Mouse (Mus musculus): ENCODE data around the gene Car5a. TPM values are rescaled to one million over a fixed set of nuclear protein-coding genes. Genes with fewer than 3 reads are reported as not detected.

Gene Car5a
- total RNA-seq, 1 experiment = 0.18 TPM

GRCm38 (mm10) chr8:121964716-121965512 is 20.2 kb upstream of the Car5a start:
- in situ Hi-C loops (cut with MboI; ENCODE audit: low sequenced_read_pairs in 2 of 2, unreplicated experiment in 2 of 2) = no loop called here
- no peak overlapping the region for H3K27ac ChIP-seq (ENCODE audit: insufficient read depth, low read depth, low read length, poor library complexity, severe bottlenecking)
- H3K4me3 ChIP-seq (ENCODE audit: insufficient read depth in 1 of 2, low read depth in 1 of 2, low read length in 2 of 2, poor library complexity in 1 of 2, severe bottlenecking in 1 of 2) = no peak overlapping the region
- no peak overlapping the region; the same call in 1 of the 2 replicates for H3K9ac ChIP-seq (ENCODE audit: insufficient read depth, low read depth, low read length, poor library complexity, severe bottlenecking)
- H3K9me3 ChIP-seq (ENCODE audit: control insufficient read depth, insufficient read depth, low read depth, low read length) = no peaks in the 10 kb centered on the region
- TF ChIP-seq MAFK (IDR thresholded peaks at IDR 0.05; ENCODE audit: insufficient read depth, low read depth, low read length) (no peak), HCFC1 (IDR thresholded peaks at IDR 0.05; ENCODE audit: borderline replicate concordance, insufficient read depth, low read length) (no peak), ZC3H11A (IDR thresholded peaks at IDR 0.05; ENCODE audit: borderline replicate concordance, low read depth, low read length) (no peak), CHD2 (IDR thresholded peaks at IDR 0.05; ENCODE audit: low read depth, low read length) (no peak), ZNF384 (IDR thresholded peaks at IDR 0.05; ENCODE audit: low read depth, low read length) (no peak)
- DNase-seq (ENCODE audit: low read depth, low spot score) = no peak
- H3K4me1 ChIP-seq (ENCODE audit: control insufficient read depth in 2 of 2, insufficient read depth in 2 of 2, low read length in 2 of 2, poor library complexity in 1 of 2) = peaks cover 4 to 16% of the 10 kb centered on the region in 2 experiments
- H3K36me3 ChIP-seq (ENCODE audit: control insufficient read depth, insufficient read depth, low read length, poor library complexity, severe bottlenecking) = no peaks in the 10 kb centered on the region

DNA sequence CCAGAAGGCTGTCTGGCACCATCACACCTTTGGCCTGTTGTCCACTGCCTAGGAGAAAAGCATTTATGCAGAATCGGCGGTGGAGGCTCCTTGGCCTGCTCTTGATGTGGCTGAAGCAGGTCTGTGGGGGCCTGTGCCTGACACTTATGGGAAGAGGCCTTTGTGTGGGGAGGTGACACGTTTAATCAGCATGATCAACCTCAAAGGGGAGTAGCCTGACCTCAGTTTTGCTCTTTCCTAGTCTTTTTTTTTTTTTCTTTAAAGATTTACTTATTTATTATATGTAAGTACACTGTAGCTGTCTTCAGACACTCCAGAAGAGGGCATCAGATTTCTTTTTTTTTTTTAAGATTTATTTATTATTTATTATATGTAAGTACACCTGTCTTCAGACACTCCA is 18.2 kb upstream of the Car5a start:
- no peak overlapping the region for H3K27ac ChIP-seq (ENCODE audit: insufficient read depth, low read depth, low read length, poor library complexity, severe bottlenecking)
- H3K4me3 ChIP-seq (ENCODE audit: insufficient read depth in 1 of 2, low read depth in 1 of 2, low read length in 2 of 2, poor library complexity in 1 of 2, severe bottlenecking in 1 of 2) = no peak overlapping the region
- no peak for DNase-seq (ENCODE audit: low read depth, low spot score)
- peaks cover 2% of the 10 kb centered on the region; the same call in 1 of the 2 replicates for H3K36me3 ChIP-seq (ENCODE audit: control insufficient read depth, insufficient read depth, low read length, poor library complexity, severe bottlenecking)
- H3K4me1 ChIP-seq (ENCODE audit: control insufficient read depth in 2 of 2, insufficient read depth in 2 of 2, low read length in 2 of 2, poor library complexity in 1 of 2) = peaks cover 4 to 16% of the 10 kb centered on the region in 2 experiments
- in situ Hi-C loops (cut with MboI; ENCODE audit: low sequenced_read_pairs in 2 of 2, unreplicated experiment in 2 of 2) = no loop called here
- no peak for TF ChIP-seq CHD2 (IDR thresholded peaks at IDR 0.05; ENCODE audit: low read depth, low read length)
- no peak for TF ChIP-seq HCFC1 (IDR thresholded peaks at IDR 0.05; ENCODE audit: borderline replicate concordance, insufficient read depth, low read length)
- no peak for TF ChIP-seq MAFK (IDR thresholded peaks at IDR 0.05; ENCODE audit: insufficient read depth, low read depth, low read length)
- TF ChIP-seq ZNF384 (IDR thresholded peaks at IDR 0.05; ENCODE audit: low read depth, low read length) = no peak
- no peak for TF ChIP-seq ZC3H11A (IDR thresholded peaks at IDR 0.05; ENCODE audit: borderline replicate concordance, low read depth, low read length)
- no peaks in the 10 kb centered on the region for H3K9me3 ChIP-seq (ENCODE audit: control insufficient read depth, insufficient read depth, low read depth, low read length)
- no peak overlapping the region for H3K9ac ChIP-seq (ENCODE audit: insufficient read depth, low read depth, low read length, poor library complexity, severe bottlenecking)

DNA sequence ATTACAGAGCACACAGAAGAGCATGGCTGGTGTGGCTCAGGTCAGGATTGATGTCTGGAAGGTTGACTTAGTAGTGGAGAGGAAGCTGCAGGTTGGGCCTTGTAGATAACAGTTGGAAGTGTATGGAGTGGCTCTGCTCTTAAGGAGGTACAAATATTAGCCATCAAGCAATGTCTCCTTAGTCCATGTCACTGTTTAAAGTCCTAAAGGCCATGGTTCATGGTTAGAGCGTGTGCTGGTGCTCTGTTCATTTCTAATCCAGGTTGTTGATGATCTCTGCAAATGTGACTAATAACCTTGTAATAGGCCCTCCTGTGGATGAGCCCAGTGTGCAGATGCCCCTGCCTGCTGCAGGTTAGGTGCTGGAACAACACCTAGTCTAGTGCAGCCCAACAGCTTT is 13.7 kb upstream of the Car5a start:
- Histone ChIP-seq H3K9me3 (ENCODE audit: control insufficient read depth, insufficient read depth, low read depth, low read length) (no peaks in the 10 kb centered on the region), H3K4me1 (ENCODE audit: control insufficient read depth in 2 of 2, insufficient read depth in 2 of 2, low read length in 2 of 2, poor library complexity in 1 of 2) (peaks cover 0 to 13% of the 10 kb centered on the region in 2 experiments; a peak in 2 of 4 replicates), H3K9ac (ENCODE audit: insufficient read depth, low read depth, low read length, poor library complexity, severe bottlenecking) (no peak overlapping the region), H3K36me3 (ENCODE audit: control insufficient read depth, insufficient read depth, low read length, poor library complexity, severe bottlenecking) (peaks cover 17% of the 10 kb centered on the region), H3K27ac (ENCODE audit: insufficient read depth, low read depth, low read length, poor library complexity, severe bottlenecking) (no peak overlapping the region), H3K4me3 (ENCODE audit: insufficient read depth in 1 of 2, low read depth in 1 of 2, low read length in 2 of 2, poor library complexity in 1 of 2, severe bottlenecking in 1 of 2) (no peak overlapping the region)
- DNase-seq (ENCODE audit: low read depth, low spot score) = no peak
- TF ChIP-seq CHD2 (IDR thresholded peaks at IDR 0.05; ENCODE audit: low read depth, low read length) (no peak), ZC3H11A (IDR thresholded peaks at IDR 0.05; ENCODE audit: borderline replicate concordance, low read depth, low read length) (no peak), MAFK (IDR thresholded peaks at IDR 0.05; ENCODE audit: insufficient read depth, low read depth, low read length) (no peak), HCFC1 (IDR thresholded peaks at IDR 0.05; ENCODE audit: borderline replicate concordance, insufficient read depth, low read length) (no peak), ZNF384 (IDR thresholded peaks at IDR 0.05; ENCODE audit: low read depth, low read length) (no peak)
- in situ Hi-C loops (cut with MboI; ENCODE audit: low sequenced_read_pairs in 2 of 2, unreplicated experiment in 2 of 2) = no loop called here

DNA sequence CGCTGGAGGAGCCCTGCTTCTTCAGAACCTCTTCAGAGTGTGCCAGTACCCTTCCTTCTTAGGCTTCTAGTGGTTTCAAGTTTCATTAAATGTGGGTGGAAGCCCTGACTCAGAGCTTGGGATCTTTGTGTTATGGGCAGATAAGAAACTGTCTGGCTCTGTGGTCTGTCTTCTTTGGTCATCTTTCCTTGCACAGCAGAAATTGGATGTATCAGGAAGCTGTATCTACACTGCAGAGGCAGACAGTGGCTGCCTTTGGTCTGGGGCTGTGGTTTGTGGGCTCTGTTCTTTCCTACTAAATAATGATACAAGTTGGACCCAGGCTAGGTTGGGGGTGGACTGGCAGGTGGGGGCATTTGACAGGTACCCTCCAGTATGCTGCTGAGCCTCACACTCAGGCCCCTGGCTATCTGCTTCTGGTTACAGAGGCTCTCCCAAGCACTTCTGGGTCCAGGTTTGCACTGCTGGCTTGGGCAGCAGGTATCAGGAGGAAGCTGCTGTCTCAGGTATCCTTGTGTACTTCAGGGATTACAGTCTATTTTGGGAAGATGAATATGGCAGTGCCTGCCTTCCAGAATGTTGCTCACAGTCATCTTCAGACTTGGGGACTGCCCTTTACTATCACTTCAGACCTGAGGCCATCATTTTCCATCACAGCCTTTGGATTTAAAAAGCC is 11.3 kb upstream of the Car5a start:
- Histone ChIP-seq H3K4me1 (ENCODE audit: control insufficient read depth in 2 of 2, insufficient read depth in 2 of 2, low read length in 2 of 2, poor library complexity in 1 of 2) (peaks cover 0 to 21% of the 10 kb centered on the region in 2 experiments; a peak in 2 of 4 replicates), H3K9ac (ENCODE audit: insufficient read depth, low read depth, low read length, poor library complexity, severe bottlenecking) (no peak overlapping the region), H3K9me3 (ENCODE audit: control insufficient read depth, insufficient read depth, low read depth, low read length) (no peaks in the 10 kb centered on the region), H3K36me3 (ENCODE audit: control insufficient read depth, insufficient read depth, low read length, poor library complexity, severe bottlenecking) (peaks cover 22% of the 10 kb centered on the region), H3K4me3 (ENCODE audit: insufficient read depth in 1 of 2, low read depth in 1 of 2, low read length in 2 of 2, poor library complexity in 1 of 2, severe bottlenecking in 1 of 2) (no peak overlapping the region), H3K27ac (ENCODE audit: insufficient read depth, low read depth, low read length, poor library complexity, severe bottlenecking) (no peak overlapping the region)
- TF ChIP-seq ZNF384 (IDR thresholded peaks at IDR 0.05; ENCODE audit: low read depth, low read length) = no peak
- DNase-seq (ENCODE audit: low read depth, low spot score) = no peak
- in situ Hi-C loops (cut with MboI; ENCODE audit: low sequenced_read_pairs in 2 of 2, unreplicated experiment in 2 of 2) = no loop called here
